Comparison of ENCODE assay signal across 19 mouse cellular contexts in the genomic region with DNA sequence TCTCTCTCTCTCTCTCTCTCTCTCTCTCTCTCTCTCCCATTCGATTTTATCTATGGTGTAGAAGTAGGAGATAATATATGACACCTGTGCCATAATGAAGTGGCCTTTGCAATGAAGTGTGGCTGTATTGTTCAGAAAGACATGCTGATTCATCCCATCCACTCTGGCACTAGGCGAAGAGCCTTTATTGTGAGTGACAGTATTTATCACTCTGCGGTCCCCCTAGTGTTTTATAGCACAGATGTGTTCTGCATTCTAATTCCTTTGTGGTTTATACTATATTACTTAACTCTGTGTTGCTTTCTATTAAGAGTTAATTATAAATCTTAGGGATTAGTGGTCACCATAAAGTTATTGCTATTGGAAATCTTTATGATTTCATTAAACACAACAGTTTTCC.
"Had no signal": no experiment of that assay in that cellular context is flagged by ENCODE, and none has a peak within 500 bp of the region (broad histone marks: within the 10 kb centered on the region; RNA-seq: fewer than 3 reads in every experiment).

No protein-coding gene starts in this region.

- H3K4me3 ChIP-seq: liver, embryonic 13.5 days; liver, embryonic 15.5 days; lung, embryonic 15.5 days; megakaryocyte, embryonic 14.5 days; midbrain, embryonic 13.5 days; midbrain, embryonic 15.5 days; stomach, embryonic 15.5 days had no signal

- H3K9ac ChIP-seq: liver, embryonic 13.5 days; liver, embryonic 15.5 days; liver, postnatal 0 days; lung, embryonic 15.5 days; midbrain, embryonic 13.5 days; midbrain, embryonic 15.5 days; stomach, embryonic 15.5 days had no signal

- ATAC-seq: liver, postnatal 0 days; lung, postnatal 0 days; midbrain, embryonic 13.5 days; midbrain, embryonic 15.5 days had no signal

- H3K4me2 ChIP-seq: liver, embryonic 13.5 days; liver, embryonic 15.5 days; lung, embryonic 15.5 days; midbrain, embryonic 11.5 days; midbrain, embryonic 13.5 days; midbrain, embryonic 15.5 days; stomach, embryonic 15.5 days had no signal

- H3K9me3 ChIP-seq: liver, embryonic 13.5 days; liver, embryonic 15.5 days; lung, embryonic 15.5 days; megakaryocyte, embryonic 14.5 days; midbrain, embryonic 13.5 days; midbrain, embryonic 15.5 days; stomach, embryonic 15.5 days had no signal

- H3K4me1 ChIP-seq: liver, embryonic 13.5 days; liver, embryonic 15.5 days; lung, embryonic 15.5 days; megakaryocyte, embryonic 14.5 days; midbrain, embryonic 13.5 days; midbrain, embryonic 15.5 days; stomach, embryonic 15.5 days had no signal

- H3K27me3 ChIP-seq: liver, embryonic 13.5 days; liver, embryonic 15.5 days; lung, embryonic 15.5 days; megakaryocyte, embryonic 14.5 days; midbrain, embryonic 13.5 days; midbrain, embryonic 15.5 days; stomach, embryonic 15.5 days had no signal

- H3K36me3 ChIP-seq: liver, embryonic 13.5 days; liver, embryonic 15.5 days; lung, embryonic 15.5 days; midbrain, embryonic 13.5 days; midbrain, embryonic 15.5 days; stomach, embryonic 15.5 days had no signal

- DNase-seq: liver, embryonic 13.5 days; liver, postnatal 0 days; lung, adult 2 months; lung, postnatal 14 days; lung, postnatal 36 days; right cerebral cortex, postnatal 14 days; thymus, adult 2 months; thymus, postnatal 25 days; thymus, postnatal 4 days had no signal

- H3K27ac ChIP-seq: liver, embryonic 13.5 days; liver, embryonic 15.5 days; lung, embryonic 15.5 days; macrophage; midbrain, embryonic 13.5 days; midbrain, embryonic 15.5 days; stomach, embryonic 15.5 days; stomach, postnatal 0 days had no signal
